Mouse (Mus musculus) spleen, adult 2 months (tissue): ENCODE data around the gene Apob.

ENCODE experiments used
- CTCF ChIP-seq: fragments of 200-500 bp; IDR thresholded peaks from 2 replicates; pipeline ENCODE4 v1.5.1; 2011; ENCODE audit warnings: mild to moderate bottlenecking, inconsistent platforms; ENCODE audit not compliant: insufficient read depth, insufficient read length, insufficient replicate concordance; ENCODE audit errors: extremely low read depth
- POLR2A ChIP-seq: fragments of 200-500 bp; IDR thresholded peaks from 2 replicates; pipeline ENCODE4 v1.6.1; 2011; ENCODE audit warnings: low read depth, low read length, inconsistent platforms

DNA sequence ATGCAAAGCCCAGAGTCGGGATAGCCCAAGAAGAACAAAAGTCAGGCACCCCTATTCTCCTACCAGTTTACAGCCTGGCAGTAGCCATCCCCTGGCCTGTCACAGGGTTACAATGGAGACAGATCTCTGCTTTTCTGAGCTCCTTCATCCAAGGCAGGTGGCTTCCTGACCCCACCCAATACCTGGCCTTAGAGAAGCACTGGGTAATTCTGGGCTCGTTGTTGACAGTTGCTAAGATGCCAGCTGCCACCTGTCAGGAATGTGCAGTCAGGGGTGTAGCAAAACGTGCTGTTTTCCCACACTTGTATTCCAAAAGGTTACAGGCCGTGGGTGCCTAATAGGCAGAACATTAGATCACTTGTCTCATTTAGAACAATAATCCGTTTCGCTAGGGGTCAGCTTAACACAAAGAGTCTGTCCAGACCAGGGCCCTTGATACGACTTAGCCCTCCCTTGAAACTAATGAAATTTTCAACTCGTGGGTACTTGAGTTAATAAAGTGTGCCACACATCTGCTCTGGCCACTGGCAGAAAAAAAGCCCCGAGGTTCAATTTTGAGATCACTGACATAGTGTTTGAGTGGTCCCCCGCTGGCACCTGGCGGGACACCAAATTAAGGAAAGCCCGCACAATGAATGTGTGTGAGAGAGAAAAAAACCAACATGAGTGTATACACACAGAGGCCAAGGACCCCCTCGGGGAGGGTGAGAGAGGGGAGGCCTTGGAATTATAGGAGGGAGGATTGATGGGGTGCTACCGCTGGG lies 54.3 kb downstream of the Apob start:
- no peak for TF ChIP-seq CTCF
- no peak for TF ChIP-seq POLR2A
